Mouse (Mus musculus) small intestine, adult 2 months (tissue): ENCODE results near the gene Mgea5. TPM values are rescaled to one million over a fixed set of nuclear protein-coding genes. Genes with fewer than 3 reads are reported as not detected.

Source experiments
- H3K27ac ChIP-seq: fragments of 200-500 bp; 2 replicates; pipeline ENCODE4 v1.5.1; 2012; ENCODE audit warnings: low read depth, low read length, control low read depth, inconsistent platforms; ENCODE audit not compliant: insufficient read depth
- H3K27me3 ChIP-seq: fragments of 200-500 bp; 2 replicates; pipeline ENCODE4 v1.6.1; 2012; ENCODE audit warnings: mild to moderate bottlenecking, moderate library complexity, low read length, inconsistent platforms; ENCODE audit not compliant: control insufficient read depth, insufficient read depth
- H3K36me3 ChIP-seq: fragments of 200-500 bp; 2 replicates; pipeline ENCODE4 v1.6.1; 2012; ENCODE audit warnings: mild to moderate bottlenecking, low read length, control low read depth, inconsistent platforms; ENCODE audit not compliant: control insufficient read depth, insufficient read depth
- H3K4me1 ChIP-seq: fragments of 200-500 bp; 2 replicates; pipeline ENCODE4 v1.6.1; 2012; ENCODE audit warnings: low read length, inconsistent platforms, mixed read lengths; ENCODE audit not compliant: control insufficient read depth, insufficient read depth, insufficient read length
- H3K4me3 ChIP-seq: fragments of 200-500 bp; 2 replicates; pipeline ENCODE4 v1.5.1; 2012; ENCODE audit warnings: low read depth, mild to moderate bottlenecking, control low read depth, inconsistent platforms, low read length, moderate library complexity
- CTCF ChIP-seq: fragments of 200-500 bp; IDR thresholded peaks from 2 replicates; pipeline ENCODE4 v1.5.1; 2012; ENCODE audit warnings: low read depth, mild to moderate bottlenecking, control low read depth, inconsistent platforms, low read length, moderate library complexity, mixed read lengths; ENCODE audit not compliant: insufficient replicate concordance, insufficient read length; ENCODE audit errors: extremely low read depth
- POLR2A ChIP-seq: fragments of 200-500 bp; IDR thresholded peaks from 2 replicates; pipeline ENCODE4 v1.6.1; 2012; ENCODE audit warnings: low read depth, mild to moderate bottlenecking, control low read depth, inconsistent platforms, low read length, moderate library complexity
- WGBS: fragments of 180-500 bp; shearing (Covaris S2); methylation state at CpG from one replicate; pipeline ENCODE4 v1.1.7; 2018; 5-methylcytosine and 5-hydroxymethylcytosine counted together
- polyA plus RNA-seq: library from polyadenylated mRNA; depleted of rRNA; stranded (reverse); fragments of >200 nt; gene quantifications from 2 replicates; pipeline ENCODE4 v1.2.3, GENCODE M21; 2012

Gene Mgea5
- polyA plus RNA-seq, 1 experiment, result 8.3 TPM

DNA sequence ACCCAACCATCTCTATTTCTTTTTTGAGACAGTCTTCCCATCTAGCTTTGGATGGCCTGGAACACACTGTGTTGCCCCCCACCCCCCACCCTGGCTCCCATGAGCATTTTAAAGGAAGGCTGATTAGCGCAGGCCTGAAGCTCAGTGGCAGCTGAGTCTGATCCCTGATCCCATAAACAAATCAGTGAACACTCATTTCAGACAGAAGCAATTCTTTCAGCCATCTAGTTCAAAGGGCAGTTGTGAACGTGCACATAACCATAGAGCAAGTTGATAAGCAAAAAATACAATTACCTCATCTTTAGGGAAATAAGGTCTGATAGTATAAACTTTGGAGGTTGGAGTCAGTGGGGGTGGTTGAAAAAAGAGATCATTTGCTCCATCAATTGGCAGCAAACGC lies 22.8 kb downstream of the Mgea5 start:
- H3K27ac ChIP-seq, result no peak overlapping the region
- no peaks in the 10 kb centered on the region for H3K27me3 ChIP-seq
- H3K36me3 ChIP-seq, result peaks cover 76% of the 10 kb centered on the region
- TF ChIP-seq CTCF (no peak), POLR2A (no peak)
- whole genome bisulfite sequencing, result 47% methylated on average over 3 of the region's 3 CpGs
- no peak overlapping the region for H3K4me3 ChIP-seq
- H3K4me1 ChIP-seq, result no peaks in the 10 kb centered on the region; the same call in 1 of the 2 replicates

GRCm38 (mm10) chr19:45758671-45759070 lies 25.0 kb downstream of the Mgea5 start:
- WGBS, result 90% methylated on average over 5 of the region's 5 CpGs
- Histone ChIP-seq H3K4me3 (no peak overlapping the region), H3K36me3 (peaks cover 78% of the 10 kb centered on the region), H3K27me3 (no peaks in the 10 kb centered on the region), H3K27ac (no peak overlapping the region), H3K4me1 (no peaks in the 10 kb centered on the region; the same call in 1 of the 2 replicates)
- no peak for TF ChIP-seq POLR2A
- TF ChIP-seq CTCF, result no peak

DNA sequence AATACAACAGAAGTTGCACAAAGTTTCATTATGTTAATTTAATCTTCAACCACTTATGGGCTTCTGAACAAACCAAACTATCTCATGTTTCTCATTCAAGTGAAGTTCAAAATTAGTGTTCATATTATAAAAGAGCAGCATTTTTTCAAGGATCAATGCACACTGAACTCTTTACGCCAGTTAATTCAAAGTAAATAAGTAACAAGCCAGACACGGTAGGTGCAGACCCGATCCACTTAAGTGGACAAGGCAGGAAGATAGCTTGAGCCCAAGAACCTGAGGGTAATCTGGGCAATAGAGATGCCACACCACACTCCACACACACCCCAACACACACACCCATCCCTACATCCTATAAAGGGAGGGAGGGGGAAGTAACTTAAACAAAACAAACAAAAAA lies 30.1 kb downstream of the Mgea5 start:
- WGBS, result 81% methylated on average over 3 of the region's 3 CpGs
- TF ChIP-seq CTCF (no peak), POLR2A (no peak)
- peaks cover 3% of the 10 kb centered on the region for H3K4me1 ChIP-seq
- no peak overlapping the region for H3K4me3 ChIP-seq
- H3K27ac ChIP-seq, result no peak overlapping the region
- no peaks in the 10 kb centered on the region for H3K27me3 ChIP-seq
- peaks cover 53% of the 10 kb centered on the region for H3K36me3 ChIP-seq

DNA sequence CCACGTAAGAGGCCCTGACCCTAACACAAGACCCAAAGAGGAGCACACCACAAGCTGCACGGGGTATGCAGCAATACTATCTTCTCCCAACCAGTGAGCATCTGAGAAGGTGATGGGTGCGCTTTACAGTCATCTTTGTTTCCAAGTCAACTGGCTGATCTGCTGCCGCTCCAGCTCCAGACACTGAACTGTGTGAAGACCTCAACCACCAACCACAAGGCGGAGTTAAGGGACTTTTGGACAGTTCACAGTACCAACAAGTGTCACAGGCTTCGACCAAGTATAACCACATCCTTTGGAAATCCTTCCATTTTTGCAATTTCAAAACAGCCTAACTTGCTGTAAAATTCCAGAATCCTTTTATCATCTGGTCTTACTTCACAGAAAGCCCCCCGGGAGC lies 31.8 kb downstream of the Mgea5 start:
- Histone ChIP-seq H3K27ac (no peak overlapping the region), H3K4me3 (no peak overlapping the region), H3K36me3 (peaks cover 39% of the 10 kb centered on the region), H3K27me3 (no peaks in the 10 kb centered on the region), H3K4me1 (peaks cover 8% of the 10 kb centered on the region)
- TF ChIP-seq POLR2A, result no peak
- no peak for TF ChIP-seq CTCF
- WGBS, result 88% methylated on average over 7 of the region's 7 CpGs

- Histone ChIP-seq H3K4me1 (peaks cover 16% of the 10 kb centered on the region), H3K36me3 (peaks cover 20% of the 10 kb centered on the region), H3K4me3 (peak within 1 kb of the TSS; percentile 96), H3K27me3 (peaks cover 13% of the 10 kb centered on the region), H3K27ac (no peak within 1 kb of the TSS)
- TF ChIP-seq POLR2A, result no peak
- TF ChIP-seq CTCF, result no peak
- under 1% methylated on average over 59 of the region's 60 CpGs for WGBS
Measured at GRCm38 (mm10) chr19:45749243-45750043, 34.2 kb downstream of the Mgea5 start, which contains the start of gene Npm3. Gene Npm3, minus strand, starts transcription at chr19:45749591.

GRCm38 (mm10) chr19:45748691-45749242 lies 34.9 kb downstream of the Mgea5 start:
- TF ChIP-seq POLR2A (no peak), CTCF (no peak)
- H3K4me1 ChIP-seq, result peaks cover 16% of the 10 kb centered on the region
- peak overlapping the region; percentile 96 for H3K4me3 ChIP-seq
- H3K36me3 ChIP-seq, result peaks cover 14% of the 10 kb centered on the region
- WGBS, result 1% methylated on average over 33 of the region's 33 CpGs
- H3K27ac ChIP-seq, result no peak overlapping the region
- H3K27me3 ChIP-seq, result peaks cover 19% of the 10 kb centered on the region

- H3K4me1 ChIP-seq, result peaks cover 16% of the 10 kb centered on the region
- 45% methylated on average over 9 of the region's 9 CpGs for WGBS
- peak overlapping the region; percentile 96 for H3K4me3 ChIP-seq
- peaks cover 24% of the 10 kb centered on the region for H3K27me3 ChIP-seq
- H3K27ac ChIP-seq, result no peak overlapping the region
- TF ChIP-seq POLR2A (no peak), CTCF (peak; percentile 8; the same call in 1 of the 2 replicates)
- peaks cover 11% of the 10 kb centered on the region for H3K36me3 ChIP-seq
Measured at GRCm38 (mm10) chr19:45748206-45748605, 35.4 kb downstream of the Mgea5 start.
